Mouse (Mus musculus) spleen, adult 12 weeks (tissue): ENCODE data around the gene Olfr168.
"Not testable (repeated sequence)": the region's sequence is repeated elsewhere in the genome, so short reads cannot be mapped to it uniquely, and the experiment has no call there.

ENCODE experiments used
- DNase-seq: peaks from one replicate; pipeline ENCODE4 v3.0.0; 2022; ENCODE audit warnings: low spot score

Olfr168 gene

GRCm38 (mm10) chr16:19535455-19535854, at the start of gene Olfr168:
Gene Olfr168, minus strand, starts transcription at chr16:19535555.
- DNase-seq: no peak

GRCm38 (mm10) chr16:19571709-19572108, 36.4 kb upstream of the Olfr168 start, which contains the start of gene Olfr169:
Gene Olfr169, minus strand, starts transcription at chr16:19571809.
- not testable (repeated sequence) for DNase-seq

GRCm38 (mm10) chr16:19553429-19553828, 18.1 kb upstream of the Olfr168 start:
- DNase-seq: not testable (repeated sequence)

- DNase-seq: not testable (repeated sequence)
Observed at GRCm38 (mm10) chr16:19552246-19552645, 16.9 kb upstream of the Olfr168 start.

- DNase-seq: no peak
Observed at GRCm38 (mm10) chr16:19522166-19522565, 13.2 kb downstream of the Olfr168 start, which contains the start of gene Olfr167. Gene Olfr167, minus strand, starts transcription at chr16:19522266.

GRCm38 (mm10) chr16:19483394-19483793, 52.0 kb downstream of the Olfr168 start, which contains the start of gene Olfr166:
Gene Olfr166, plus strand, starts transcription at chr16:19483694.
- DNase-seq: no peak
